Mouse (Mus musculus): Measurements from ENCODE around the gene Gm11009. TPM values are rescaled to one million over a fixed set of nuclear protein-coding genes. Genes with fewer than 3 reads are reported as not detected.

Gm11009 gene
- polyA plus RNA-seq (2014; fragmentation: Illumina TruSeq; extraction: RNeasy Lipid Tissue Mini Kit (QIAGEN cat#74804)) = not detected

DNA sequence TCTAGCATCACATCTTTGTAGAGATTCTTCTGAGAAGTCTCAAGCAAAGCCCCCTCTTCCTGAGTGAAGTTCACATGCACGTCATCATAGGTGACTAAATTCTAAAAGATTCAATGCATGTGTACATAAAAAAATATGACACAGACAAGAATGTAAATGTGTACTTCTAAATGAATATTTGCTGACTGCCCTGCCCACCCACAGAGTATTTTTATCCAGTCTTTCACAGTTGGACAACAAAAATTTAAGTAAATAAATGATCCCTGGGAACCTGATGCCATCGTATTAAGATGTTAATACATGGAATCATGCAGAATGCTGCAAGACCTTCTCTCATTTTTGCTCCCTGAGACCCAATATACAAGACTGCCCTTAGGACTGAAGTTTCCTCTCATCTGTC lies at the start of gene Gm11009:
Gene Gm11009 (minus strand): TSS at position 101 of the 400 bp plus-strand sequence.

Other genes with a start within 250 kb of the Gm11009 start
- gene Gm2004, start 169.7 kb downstream of the Gm11009 start, polyA plus RNA-seq (2014; fragmentation: Illumina TruSeq; extraction: RNeasy Lipid Tissue Mini Kit (QIAGEN cat#74804)) = 17.3 TPM
- 53.9 TPM for gene 2210418O10Rik, start 92.9 kb downstream of the Gm11009 start, polyA plus RNA-seq (2014; fragmentation: Illumina TruSeq; extraction: RNeasy Lipid Tissue Mini Kit (QIAGEN cat#74804))
- 10.9 TPM for gene Gm14435, start 104.1 kb upstream of the Gm11009 start, polyA plus RNA-seq (2014; fragmentation: Illumina TruSeq; extraction: RNeasy Lipid Tissue Mini Kit (QIAGEN cat#74804))
- 18.9 TPM for gene Gm14434, start 167.3 kb upstream of the Gm11009 start, polyA plus RNA-seq (2014; fragmentation: Illumina TruSeq; extraction: RNeasy Lipid Tissue Mini Kit (QIAGEN cat#74804))
- not detected for gene Zfp967, start 201.6 kb upstream of the Gm11009 start, polyA plus RNA-seq (2014; fragmentation: Illumina TruSeq; extraction: RNeasy Lipid Tissue Mini Kit (QIAGEN cat#74804))

Data from ovary, adult 10 weeks (tissue).